Mouse (Mus musculus) layer of hippocampus, postnatal 25 days (tissue): Measurements from ENCODE around the gene Ctrb1. TPM values are rescaled to one million over a fixed set of nuclear protein-coding genes. Genes with fewer than 3 reads are reported as not detected.
"Not testable (repeated sequence)": the region's sequence is repeated elsewhere in the genome, so short reads cannot be mapped to it uniquely, and the experiment has no call there.

Experiments
- DNase-seq, 2 experiments: peaks; one replicate each; pipeline ENCODE4 v3.0.0; 2022; ENCODE audit warnings: mixed read lengths in 2 of 2, low spot score in 1 of 2; ENCODE audit errors: extremely low spot score in 1 of 2
- total RNA-seq, 2 experiments: library from RNA; stranded (reverse); gene quantifications; 2 replicates each; pipeline ENCODE4 v1.2.3; 2021

Gene Ctrb1
- total RNA-seq, 2 experiments from 2014 or later: not detected

DNA sequence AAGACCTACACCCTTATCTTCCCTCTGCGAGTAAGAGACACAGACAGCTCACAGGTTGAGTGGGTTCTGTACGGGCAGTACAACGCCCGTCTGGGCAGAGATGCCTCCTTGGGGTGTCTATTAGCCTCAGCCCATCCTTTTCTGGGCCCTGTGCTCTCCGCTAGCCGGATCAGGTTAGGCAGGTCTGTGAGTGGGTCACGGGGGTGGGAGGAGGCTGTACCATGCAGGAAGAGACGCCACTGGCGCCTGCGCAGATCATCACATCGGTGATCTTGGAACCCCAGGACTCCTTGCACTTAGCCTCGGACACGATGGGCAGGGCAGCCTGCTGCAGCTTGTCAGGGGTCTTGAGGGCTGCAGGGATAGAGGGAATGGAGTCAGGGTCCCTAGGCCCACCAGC, 3.9 kb downstream of the Ctrb1 start:
- DNase-seq: no peak

DNA sequence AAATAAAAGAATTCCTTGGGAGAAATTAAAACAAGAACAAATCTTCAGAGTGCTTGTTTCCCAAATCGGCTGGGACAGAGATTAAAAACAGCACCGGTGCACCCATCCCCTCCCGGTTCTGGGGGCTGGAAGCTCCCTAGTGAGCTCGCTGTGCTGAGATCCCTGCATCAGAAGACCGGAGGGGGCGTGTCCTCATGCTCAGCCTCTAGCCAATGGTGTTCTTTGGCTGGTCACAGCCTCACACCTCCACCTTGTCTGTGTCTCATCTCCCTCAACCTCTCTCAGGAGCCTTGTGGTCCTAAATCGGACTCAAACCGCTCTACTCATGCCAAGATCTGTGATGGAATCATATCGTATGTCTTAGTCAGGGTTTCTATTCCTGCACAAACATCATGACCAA, 8.3 kb downstream of the Ctrb1 start:
- DNase-seq: no peak

DNA sequence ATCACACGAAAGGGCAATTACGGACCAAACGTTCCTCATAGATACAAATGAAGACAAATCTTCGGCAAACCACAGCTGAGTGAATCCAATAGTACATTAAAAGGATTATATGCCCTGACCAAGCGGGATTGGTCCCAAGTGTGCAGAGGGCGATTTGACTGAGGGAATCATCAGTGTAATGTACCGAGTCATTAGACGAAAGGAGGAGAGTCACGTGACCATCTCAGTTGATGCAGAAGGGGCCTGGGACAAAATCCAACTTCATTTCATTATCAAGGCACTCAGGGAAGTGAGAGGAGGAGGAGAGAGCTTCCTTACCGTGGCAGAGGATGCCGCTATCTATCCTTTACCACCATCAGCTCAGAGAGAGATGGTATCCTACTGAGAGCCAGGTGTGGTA, 9.7 kb downstream of the Ctrb1 start:
- DNase-seq: no peak

DNA sequence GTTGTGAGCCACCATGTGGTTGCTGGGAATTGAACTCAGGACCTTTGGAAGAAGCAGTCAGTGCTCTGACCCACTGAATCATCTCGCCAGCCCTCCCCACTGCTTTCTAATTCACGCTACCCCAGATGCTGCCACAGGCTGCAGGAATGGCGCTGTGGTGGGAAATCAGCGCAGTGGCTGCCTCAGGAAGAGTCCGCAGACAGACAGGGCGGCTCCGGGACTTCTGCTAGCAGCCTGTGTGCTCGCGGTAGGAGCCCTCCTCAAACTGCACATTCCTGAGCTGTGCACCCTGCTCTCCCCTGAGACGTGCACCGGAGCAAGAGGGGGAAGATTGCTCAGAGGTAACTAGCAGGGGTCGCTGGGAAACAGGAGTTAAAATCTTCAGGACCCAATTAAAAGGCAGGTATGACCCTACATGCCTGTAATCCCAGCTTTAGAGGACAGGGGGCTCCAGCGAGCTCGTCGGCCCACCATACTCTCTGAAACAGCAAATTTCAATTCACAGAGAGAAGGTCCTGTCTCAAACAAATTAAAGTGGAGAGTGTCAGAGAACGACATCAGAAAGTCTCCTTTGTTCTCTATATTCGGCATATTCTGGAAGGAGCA, 10.3 kb downstream of the Ctrb1 start:
- no peak for DNase-seq

DNA sequence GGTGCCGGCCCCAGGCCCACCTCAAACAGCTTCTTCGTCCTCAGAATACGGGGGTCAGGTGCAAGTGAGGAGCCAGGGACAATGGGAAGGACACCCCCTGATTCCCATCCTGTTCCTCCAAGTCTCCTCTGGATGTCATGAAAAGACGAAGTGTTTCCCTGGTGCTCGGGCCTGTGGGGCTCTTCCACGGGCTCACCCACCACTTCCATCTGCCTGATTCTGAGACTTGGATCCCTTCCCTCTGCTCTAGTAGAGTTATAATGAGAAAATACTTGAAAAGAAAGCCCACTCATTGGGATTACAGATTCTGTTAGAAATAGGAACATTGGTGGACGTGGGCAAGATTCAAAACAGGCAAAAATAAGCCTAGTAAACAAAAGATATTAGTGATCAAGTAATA, 12.0 kb downstream of the Ctrb1 start:
- no peak for DNase-seq

DNA sequence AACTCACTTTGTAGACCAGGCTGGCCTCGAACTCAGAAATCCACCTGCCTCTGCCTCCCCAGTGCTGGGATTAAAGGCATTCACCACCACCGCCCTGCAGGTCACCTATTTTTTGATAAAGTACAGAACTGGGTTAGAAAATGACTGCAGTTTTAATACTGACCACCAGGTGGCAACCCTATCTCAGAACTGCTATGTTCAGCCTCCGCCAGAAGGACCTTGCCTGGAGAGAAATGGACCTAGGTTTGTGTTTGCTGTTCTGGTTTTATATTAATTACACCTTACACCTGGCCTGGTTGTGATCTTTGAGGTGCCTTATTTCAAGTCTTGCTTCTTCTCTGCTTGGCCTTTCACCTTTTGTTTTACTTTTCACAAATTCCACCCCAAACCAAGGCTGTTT, 12.7 kb downstream of the Ctrb1 start:
- DNase-seq: peak in 1 of 2 experiments; percentile 65

DNA sequence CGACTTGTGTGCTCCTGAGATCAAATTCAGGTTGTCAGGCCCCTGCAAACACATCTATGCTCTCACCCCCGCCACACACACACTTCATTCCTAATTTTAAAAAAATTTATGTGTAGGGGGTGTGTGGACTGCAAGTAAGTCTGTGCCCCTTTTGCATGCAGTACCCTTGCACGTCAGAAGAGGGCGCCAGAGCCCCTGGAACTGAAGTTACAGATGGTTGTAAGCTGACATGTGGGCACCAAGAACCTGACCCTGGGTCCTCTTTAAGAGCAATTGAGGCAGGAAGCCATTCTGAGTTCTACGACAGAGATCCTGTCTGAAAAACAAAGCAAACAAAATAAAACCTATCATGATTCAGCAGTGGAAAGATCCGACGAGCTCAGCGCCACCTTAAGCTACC, 14.6 kb downstream of the Ctrb1 start:
- no peak for DNase-seq

DNA sequence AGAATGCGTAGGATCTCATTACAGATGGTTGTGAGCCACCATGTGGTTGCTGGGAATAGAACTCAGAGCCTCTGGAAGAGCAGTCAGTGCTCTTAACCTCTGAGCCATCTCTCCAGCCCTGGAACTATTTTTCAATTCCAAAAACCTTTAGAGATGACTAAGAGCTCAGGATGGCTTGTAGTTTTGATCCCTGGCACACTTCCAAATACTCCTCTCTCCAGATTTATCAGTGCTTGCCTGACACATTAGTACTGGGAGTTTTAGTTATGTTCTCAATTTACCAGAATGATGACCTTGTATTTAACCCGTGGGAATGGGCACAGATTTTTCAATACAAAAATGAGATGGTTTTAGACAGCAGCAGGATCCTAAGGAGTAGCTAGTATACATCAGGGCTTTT, 24.1 kb downstream of the Ctrb1 start:
- DNase-seq: no peak

DNA sequence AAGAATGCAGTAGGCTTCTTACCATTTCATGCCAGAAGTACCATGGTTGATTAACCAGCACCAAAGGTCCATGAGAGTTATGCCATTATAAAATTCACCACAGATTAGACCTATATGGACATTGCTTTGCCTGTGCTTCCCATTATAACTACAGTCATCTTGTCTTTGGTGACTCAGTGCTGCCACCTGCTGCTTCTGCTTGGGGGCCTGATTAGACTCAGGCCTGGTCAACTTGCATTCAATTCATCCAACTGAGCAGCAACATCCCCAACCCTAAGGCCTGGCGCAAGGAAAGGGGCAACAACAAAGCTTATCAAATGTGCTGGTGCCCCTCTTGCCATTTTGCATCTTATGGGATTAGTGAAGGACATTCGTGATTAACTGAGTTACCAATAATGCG, 28.3 kb downstream of the Ctrb1 start:
- peak; percentile 53 to 88 for DNase-seq

DNA sequence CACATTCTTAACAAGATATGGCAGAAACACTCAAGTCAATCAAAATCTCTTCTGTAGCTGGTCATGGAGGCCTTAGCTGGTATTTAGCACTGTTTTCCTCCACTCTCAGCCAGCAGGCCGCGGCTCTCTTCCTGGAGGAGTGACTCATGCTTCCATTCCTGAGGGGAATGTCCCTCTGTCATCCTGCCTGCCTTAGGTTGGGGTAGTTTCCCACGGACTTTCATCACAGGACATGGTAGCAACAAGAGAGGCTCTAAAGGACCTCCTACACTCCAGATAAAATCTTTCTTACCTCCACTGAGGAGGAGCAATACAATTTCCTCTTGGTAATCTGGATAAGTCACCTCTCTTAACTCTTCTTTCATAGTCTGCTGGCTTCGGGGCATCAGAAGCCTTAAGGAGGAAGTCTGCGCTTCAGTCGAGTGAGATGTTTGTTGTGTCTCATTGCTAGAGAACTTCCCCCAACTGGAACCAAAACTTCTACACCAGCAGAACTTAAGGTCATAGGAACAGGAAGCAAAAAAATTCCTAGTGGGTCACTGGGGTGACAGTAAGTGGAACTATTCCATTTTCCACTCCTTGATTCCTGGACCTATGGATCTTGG, 31.9 kb downstream of the Ctrb1 start:
- DNase-seq: no peak

DNA sequence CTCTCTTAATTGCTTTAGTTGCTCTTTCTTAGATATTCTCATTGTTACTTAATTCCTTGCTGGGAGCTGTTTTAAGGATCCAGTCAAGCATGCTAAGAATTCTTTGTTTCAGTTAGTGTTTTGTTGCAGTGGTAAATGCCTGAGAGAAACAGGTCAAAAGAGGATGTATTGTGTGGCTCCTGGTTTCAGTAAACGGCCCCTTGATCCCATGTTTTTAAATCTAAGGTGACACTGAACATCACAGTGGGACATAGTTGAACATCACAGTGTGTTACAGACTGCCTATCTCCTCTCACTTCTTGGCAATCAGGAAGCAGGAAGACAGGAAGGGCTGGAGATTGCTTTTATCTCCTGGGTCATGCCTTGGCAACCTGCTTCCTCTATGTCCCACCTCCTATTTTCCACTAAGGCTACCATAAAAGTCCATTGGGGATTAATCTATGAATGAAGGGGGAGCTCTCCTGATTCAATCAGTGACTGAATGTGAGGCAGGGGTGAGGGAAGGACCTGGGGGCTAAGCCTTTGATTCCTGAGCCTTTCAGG, 33.4 kb downstream of the Ctrb1 start:
- no peak for DNase-seq

DNA sequence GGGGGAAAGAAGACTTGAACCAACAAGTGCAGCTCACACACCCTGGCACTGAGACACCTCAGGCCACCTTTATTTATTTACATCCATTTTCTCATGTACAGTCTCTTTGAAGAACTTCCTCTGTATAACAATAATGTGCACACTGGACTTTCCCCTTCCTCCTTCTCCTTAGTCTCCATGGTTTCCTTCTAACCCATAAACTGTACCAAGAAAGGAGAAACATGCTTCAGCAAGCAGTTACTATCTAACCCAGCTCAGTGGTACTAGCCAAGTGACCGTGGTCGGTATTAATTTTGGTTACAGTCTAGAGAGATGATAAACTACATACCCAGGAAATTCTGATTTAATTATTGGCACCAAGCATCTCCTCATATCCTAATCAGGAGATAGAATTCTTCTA, 37.3 kb downstream of the Ctrb1 start:
- DNase-seq: no peak

DNA sequence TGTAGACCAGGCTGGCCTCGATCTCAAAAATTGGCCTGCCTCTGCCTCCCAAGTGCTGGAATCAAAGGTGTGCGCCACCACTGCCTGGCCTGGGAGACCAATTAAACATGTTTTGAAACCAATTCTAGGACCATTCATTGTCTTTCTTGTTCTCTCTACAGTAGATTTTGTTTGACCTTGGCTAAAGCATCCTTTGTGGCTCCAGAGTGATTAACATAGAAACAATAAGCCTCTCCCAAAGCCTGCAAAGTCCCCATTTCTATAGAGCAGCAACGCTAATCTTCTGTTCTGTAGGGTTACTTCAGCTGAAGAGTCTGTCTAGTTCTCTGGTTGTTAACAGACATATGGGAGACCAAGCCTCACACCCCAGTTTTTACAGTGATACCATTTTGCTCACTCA, 40.2 kb downstream of the Ctrb1 start:
- no peak for DNase-seq

DNA sequence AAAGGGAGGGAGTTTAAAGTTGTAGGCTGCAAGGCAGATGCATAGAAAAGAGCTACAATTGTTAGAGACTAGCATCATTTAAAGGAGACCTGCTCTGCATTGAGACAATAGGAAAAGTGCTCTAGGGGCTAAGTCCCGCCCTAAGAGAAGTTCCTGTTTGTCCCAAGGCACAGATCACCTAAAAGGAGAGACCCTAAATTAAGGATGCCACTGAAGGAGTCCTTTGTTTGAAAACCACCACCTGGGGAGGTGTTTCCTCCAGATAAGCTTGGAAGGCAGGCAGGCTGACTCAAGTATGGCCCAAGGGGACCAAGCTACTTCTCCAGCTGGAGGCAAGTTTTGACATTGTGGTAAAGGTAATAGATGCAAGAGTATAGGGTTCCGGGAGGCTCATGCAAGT, 42.0 kb downstream of the Ctrb1 start:
- no peak for DNase-seq

DNA sequence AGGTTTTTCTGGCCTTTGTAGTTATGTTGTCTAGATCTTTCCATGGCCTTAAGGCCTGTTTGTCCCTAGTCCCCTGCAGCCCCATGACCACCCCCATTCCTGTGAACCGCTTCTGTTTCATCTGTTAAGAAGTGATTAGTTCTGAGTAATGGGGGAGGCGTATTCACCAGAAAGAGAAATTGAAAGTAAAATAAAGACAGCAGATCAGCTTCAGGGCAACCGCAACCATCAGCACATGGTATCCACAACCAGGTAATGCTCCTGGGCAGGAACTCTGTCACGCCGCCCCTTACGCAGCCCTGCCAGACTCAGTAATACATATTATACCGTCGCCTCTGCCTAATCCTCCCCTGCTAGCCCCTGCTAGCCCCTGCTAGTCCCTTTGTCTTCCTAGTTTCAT, 45.1 kb downstream of the Ctrb1 start:
- DNase-seq: no peak

DNA sequence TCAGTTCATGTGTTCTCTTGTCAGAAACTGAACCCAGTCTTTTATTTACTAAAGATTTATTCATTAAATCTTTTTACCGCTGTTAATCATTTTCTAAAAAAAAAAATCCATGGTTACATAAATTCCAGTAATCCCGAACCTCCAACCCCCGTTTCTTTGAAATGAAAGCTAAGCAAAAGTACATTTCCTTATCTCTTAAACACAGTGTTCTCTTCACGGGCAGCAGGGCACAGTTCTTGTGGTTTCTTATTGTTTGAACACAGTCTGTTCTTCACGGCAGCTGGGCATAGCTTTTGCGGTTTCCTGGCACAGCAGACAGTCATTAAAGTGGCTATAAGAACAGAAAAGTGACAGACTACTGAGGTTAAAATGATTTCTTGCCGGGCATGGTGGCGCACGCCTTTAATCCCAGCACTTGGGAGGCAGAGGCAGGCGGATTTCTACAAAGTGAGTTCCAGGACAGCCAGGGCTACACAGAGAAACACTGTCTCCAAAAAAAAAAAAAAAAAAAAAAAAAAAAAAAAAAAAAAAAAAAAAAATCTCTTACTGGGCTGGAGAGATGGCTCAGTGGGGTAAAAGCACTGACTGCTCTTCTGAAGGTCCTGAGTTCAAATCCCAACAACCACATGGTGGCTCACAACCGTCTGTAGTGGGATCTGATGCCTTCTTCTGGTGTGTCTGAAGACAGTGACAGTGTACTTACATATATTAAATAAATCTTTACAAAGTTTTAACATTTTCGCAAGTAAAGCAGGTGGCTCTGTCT, 46.3 kb downstream of the Ctrb1 start:
- DNase-seq: not testable (repeated sequence)

DNA sequence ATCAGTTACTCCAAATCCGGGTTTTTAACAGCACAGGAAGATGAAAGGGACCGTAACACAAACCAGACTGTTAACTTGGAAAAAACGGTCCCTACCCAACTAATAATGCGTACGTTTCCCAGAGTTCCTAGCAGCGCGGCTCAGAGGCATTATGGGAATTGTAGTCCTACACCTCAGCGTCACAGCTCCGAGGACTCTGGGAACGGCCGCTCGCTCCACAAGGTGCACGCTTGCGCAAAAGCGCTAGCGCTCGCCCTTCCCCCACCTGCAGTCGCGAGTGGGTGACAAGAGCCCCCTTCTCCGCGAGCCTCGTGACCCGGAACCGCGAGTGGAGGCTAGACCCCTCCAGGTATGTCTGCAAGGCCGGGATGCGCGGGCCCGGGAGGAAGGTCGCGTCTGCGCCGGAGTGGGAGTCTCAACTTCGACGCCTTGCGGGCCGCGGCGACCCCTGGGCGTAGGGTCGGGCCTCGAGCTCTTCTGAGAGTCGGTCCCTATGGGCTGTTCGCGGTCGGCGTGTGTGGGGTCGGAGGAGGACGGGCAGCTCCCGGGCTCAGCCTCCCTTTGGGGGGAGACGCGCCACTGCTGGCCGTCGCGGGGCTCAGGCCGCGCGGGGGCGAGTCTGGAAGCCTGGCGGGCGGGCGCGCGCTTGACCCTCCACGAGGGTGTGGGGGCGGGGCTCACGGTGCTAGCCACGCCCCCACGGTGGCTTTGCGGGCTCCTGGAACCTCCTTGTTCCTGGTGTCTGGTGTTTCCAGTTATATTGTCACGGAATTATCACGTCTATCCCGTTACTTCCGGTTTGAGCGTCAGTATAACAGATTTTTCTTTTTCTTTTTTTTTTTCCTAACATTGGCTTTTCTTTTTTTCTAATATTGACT, 47.3 kb downstream of the Ctrb1 start, which contains the start of gene Zfp1:
Gene Zfp1, plus strand, starts transcription at position 138 of the 878 bp plus-strand sequence.
- peak; percentile 89 to 92 for DNase-seq

DNA sequence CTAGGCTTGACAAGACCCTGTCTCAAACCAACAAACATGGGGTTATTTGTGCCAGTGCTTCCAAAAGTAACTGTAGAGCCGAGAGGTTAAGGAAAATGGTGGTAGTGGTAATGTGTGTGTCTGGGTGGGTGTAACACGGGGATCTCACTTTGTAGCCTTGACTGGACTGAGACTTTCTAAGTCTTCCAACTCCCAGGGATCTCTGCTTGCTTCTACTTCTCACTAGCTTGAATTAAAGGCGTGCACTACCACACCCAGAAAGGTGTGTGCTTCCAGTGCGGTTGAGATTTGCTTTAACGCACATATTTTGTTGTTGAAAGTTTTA, 47.9 kb downstream of the Ctrb1 start:
- DNase-seq: no peak

DNA sequence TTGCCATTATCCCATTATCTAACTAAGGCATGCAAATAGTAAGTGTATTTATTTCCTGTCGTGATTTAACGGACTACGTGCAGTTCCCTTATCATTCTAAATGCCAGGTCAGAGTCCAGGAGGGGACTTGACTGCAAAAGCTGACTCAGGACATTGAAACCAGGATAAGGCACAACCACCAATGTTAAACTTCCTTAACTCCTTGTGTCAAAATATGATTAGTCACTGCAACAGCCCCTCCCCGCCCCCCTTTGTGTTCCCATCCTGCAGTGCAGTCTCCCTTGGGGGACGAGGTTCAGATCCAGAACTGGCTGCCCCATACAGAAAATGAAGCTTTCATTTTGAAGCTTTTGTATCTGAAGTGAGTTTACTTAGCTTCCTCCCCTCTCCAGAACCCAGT, 48.3 kb downstream of the Ctrb1 start:
- no peak for DNase-seq

DNA sequence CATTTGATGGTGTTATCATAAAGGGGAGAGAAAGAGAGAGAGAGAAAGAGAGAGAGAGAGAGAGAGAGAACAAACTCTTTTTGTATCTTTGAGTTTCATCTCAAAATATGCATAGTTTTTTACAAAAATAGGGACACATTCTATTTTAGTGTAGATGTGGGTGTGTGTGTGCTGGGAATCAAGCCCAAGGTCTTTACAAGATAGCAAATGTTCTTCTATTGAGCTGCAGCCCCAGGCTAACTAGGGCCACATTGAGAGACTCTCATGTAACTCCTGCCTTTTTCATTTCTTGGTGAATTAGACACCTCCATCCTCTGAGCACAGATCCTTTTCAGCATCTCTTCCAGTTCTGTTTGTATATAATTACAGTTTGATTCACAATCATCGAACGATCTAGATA, 49.7 kb downstream of the Ctrb1 start:
- no peak for DNase-seq

DNA sequence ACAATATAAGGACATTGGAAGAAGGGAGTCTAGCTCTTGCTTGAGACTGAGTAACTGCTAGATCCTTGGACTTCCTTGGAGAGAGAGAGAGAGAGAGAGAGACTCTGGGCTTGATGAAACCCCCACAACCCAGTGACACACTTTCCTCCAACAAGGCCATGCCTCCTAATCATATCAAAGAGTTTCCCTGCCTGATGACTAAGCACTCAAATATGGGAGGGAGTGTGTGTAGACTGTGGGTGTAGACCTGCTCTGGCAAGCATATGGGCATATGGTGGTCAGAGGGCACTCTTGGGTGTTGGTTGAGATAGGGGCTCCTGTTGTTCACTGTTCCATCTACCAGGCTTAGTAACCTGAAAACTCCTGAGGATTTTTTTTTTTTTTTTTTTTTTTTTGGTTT, 52.7 kb downstream of the Ctrb1 start:
- DNase-seq: no peak
